Mouse (Mus musculus) embryonic stem cell, embryonic (primary cell): ENCODE data around the gene Pgm5.

Experiments
- CTCF ChIA-PET, 4 experiments: fragments of 300-600 bp in 2 of 4; fragments of 350-600 bp in 2 of 4; sonication (Branson Sonifier 250); formaldehyde crosslinking; loops; one replicate each; lab custom pipeline; 2022; ENCODE audit warnings: inconsistent platforms in 2 of 4; lab: Charles Lee
- POLR2A ChIA-PET, 4 experiments: fragments of 300-600 bp in 2 of 4; fragments of 350-600 bp in 2 of 4; sonication (Branson Sonifier 250); formaldehyde crosslinking; loops; one replicate each; lab custom pipeline; 2022; ENCODE audit warnings: antibody characterized with exemption in 4 of 4, inconsistent platforms in 1 of 4; lab: Charles Lee

Gene Pgm5

GRCm38 (mm10) chr19:24742606-24743005 lies 119.0 kb downstream of the Pgm5 start:
- ChIA-PET CTCF (interaction anchor here in 1 of 4 experiments (0.6 kb wide), 1 partner anchor 39 kb away, joined by 3 read pairs; no protein-coding TSS in a partner anchor), POLR2A (no interaction called here)

- POLR2A ChIA-PET = no interaction called here
- CTCF ChIA-PET = no interaction called here
These were observed 122.9 kb downstream of the Pgm5 start for GRCm38 (mm10) chr19:24738786-24739185.

DNA sequence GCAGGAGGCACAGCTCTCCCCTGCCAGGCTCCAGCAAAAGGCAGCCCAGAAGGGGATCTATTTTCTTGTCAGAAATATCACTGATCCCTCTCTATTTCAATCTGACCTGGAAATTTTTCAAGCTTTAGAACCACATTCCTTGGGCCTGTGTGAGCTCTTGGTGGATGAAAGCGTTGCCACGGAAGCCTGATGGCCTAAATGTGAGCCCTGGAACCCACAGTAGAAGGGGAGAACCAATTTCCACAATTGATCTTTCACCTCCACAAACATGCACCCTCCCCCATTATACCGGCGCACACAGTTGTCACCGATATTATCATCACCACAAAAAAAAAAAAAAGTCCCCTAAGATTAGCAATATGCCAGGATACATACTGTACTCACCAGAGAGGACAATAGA lies 123.6 kb downstream of the Pgm5 start:
- CTCF ChIA-PET = no interaction called here
- POLR2A ChIA-PET = no interaction called here

GRCm38 (mm10) chr19:24735484-24736128 lies 126.0 kb downstream of the Pgm5 start:
- ChIA-PET POLR2A (interaction anchor here in 1 of 4 experiments (0.7 kb wide), 1 partner anchor 503 kb away, joined by 3 read pairs; no protein-coding TSS in a partner anchor), CTCF (no interaction called here)

GRCm38 (mm10) chr19:24730661-24731060 lies 131.0 kb downstream of the Pgm5 start:
- CTCF ChIA-PET = interaction anchor here in 1 of 4 experiments (0.6 kb wide), 1 partner anchor 59 kb away, joined by 3 read pairs; no protein-coding TSS in a partner anchor
- POLR2A ChIA-PET = no interaction called here

- CTCF ChIA-PET = no interaction called here
These were observed 137.3 kb downstream of the Pgm5 start for GRCm38 (mm10) chr19:24724362-24724761.

DNA sequence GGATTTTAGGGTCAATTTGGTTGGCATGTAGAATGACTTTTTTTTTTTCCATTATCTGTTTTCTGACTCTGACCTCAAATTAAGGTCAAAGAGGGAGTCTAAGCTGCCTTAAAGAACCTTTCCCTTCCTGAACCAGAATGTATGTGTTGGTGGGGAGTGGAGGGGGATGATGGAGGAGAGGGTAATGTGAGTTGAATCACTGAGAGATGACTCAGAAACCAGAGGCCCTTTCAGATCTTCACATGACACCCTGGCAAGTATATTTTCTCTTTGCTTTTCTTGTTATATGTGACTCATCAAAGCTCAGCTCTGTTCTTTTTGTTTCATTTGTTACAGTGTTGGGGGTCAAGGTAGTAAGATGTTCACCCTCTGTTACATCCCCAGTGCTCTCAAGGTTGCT lies 141.2 kb downstream of the Pgm5 start:
- ChIA-PET POLR2A (no interaction called here), CTCF (interaction anchor here in 1 of 4 experiments (1.4 kb wide), 1 partner anchor 15 kb away, joined by 5 read pairs; no protein-coding TSS in a partner anchor)

More at GRCm38 (mm10) chr19:24724362-24724761, 137.3 kb downstream of the Pgm5 start:
- POLR2A ChIA-PET = no interaction called here

DNA sequence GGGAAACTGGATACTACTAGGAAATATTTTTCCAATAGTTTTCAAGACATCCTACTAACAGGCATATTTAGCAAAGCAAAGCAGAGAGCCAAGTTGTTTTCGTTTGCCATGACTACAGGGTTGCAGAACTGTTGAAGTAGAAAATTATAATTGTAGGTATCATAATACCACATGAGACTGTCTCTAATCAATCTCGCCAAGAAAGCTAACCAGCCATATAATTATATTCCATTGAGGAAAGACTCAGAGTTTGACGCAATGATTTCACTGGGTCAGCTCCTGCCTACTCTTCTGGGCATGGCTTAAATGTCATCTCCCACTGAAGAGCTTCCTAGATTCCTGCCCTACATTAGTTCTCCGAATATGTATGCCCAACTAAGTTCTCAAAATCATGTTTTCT lies 142.2 kb downstream of the Pgm5 start:
- POLR2A ChIA-PET = no interaction called here
- CTCF ChIA-PET = interaction anchor here in 2 of 4 experiments (1.4 kb wide), 2 partner anchors 14 kb away, joined by 3 to 5 read pairs; no protein-coding TSS in a partner anchor

- POLR2A ChIA-PET = interaction anchor here in 1 of 4 experiments (0.7 kb wide), 1 partner anchor 325 kb away, joined by 3 read pairs; no protein-coding TSS in a partner anchor
- CTCF ChIA-PET = interaction anchor here in 3 of 4 experiments (0.6 to 1.9 kb wide), 4 partner anchors 12 to 431 kb away, joined by 3 to 8 read pairs (median 3); no protein-coding TSS in a partner anchor
These were observed 143.6 kb downstream of the Pgm5 start for GRCm38 (mm10) chr19:24718021-24718420.

GRCm38 (mm10) chr19:24716303-24717097 lies 145.2 kb downstream of the Pgm5 start:
- ChIA-PET POLR2A (no interaction called here), CTCF (interaction anchor here in 1 of 4 experiments (1.9 kb wide), 1 partner anchor 11 kb away, joined by 8 read pairs; no protein-coding TSS in a partner anchor)

- CTCF ChIA-PET = no interaction called here
- POLR2A ChIA-PET = no interaction called here
These were observed 153.6 kb downstream of the Pgm5 start for GRCm38 (mm10) chr19:24708032-24708431.

DNA sequence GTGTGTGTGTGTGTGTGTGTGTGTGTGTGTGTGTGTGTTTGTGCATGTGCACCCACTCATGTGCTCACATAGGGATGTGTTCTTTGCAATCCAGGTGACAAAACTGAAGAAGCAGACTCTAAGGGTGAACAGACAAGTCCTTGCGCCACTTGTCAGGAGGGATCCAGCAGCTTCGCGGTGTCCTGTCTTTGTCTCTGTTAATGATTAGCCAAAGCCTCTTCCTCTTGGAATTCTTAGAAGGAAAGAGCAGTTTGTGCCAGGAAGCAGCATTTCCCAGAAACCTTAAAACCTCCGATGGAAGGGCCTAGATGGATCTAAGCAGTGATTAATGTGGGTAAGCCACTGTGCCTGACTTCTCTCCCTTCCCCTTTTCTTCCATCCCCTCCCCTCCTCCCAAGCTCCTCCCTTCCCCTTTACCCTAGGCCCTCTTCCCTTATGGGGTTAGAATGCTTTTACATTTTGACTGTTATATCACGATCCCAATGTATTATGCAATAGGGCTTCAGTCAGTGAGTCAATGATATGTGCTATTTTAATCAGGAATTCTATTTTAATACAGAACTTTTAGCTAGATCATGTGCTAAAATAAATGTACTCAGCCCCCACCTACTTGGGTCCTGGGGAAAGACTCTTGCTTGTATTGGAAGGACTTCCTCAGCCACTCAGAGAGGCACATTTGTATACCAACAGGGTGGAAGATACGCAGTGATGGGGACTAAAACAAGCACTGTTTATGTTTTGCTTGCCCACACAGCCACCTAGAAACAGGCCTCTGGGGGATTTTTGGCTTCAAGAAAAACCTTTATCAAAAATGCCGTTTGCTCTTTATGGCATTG lies 154.4 kb downstream of the Pgm5 start:
- ChIA-PET CTCF (interaction anchor here in 1 of 4 experiments (1.2 to 3.1 kb wide), 3 partner anchors 10 to 179 kb away, joined by 3 to 13 read pairs (median 8); no protein-coding TSS in a partner anchor), POLR2A (interaction anchor here in 3 of 4 experiments (0.6 to 1.2 kb wide), 3 partner anchors 78 to 511 kb away, joined by 3 to 7 read pairs (median 3); partner anchors contain the start of gene Fam122a (in 1 of the 3))

- CTCF ChIA-PET = interaction anchor here (0.5 to 3.1 kb wide), 32 partner anchors 9 to 425 kb away, joined by 3 to 13 read pairs (median 4); partner anchors contain the start of genes Fxn (in 1 of the 4) and Pgm5 (in 1 of the 4)
- POLR2A ChIA-PET = interaction anchor here in 1 of 4 experiments (1.1 kb wide), 1 partner anchor 36 kb away, joined by 3 read pairs; no protein-coding TSS in a partner anchor
These were observed 156.3 kb downstream of the Pgm5 start for GRCm38 (mm10) chr19:24705395-24705794.

DNA sequence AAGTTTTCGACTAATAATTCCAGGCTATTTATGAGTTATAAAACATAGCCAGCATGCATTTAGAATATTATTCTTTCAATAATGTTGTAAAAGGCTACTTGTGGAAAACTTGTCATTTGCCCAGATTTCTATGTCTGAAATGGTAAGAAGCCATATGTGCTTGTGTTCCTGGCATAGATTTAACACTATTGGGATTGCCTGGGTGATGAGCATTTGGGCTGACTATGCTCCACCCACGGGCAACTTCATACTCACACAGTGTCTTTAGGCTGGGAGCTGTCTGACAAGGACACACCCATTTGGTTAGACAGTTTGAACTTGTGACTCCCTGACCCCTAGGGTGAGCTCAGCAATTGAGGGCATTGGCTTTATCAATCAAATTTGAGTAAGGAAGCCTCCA lies 157.3 kb downstream of the Pgm5 start:
- ChIA-PET POLR2A (interaction anchor here in 1 of 4 experiments (1.1 kb wide), 1 partner anchor 35 kb away, joined by 3 read pairs; no protein-coding TSS in a partner anchor), CTCF (interaction anchor here (0.5 to 3.1 kb wide), 8 partner anchors 69 to 463 kb away, joined by 3 to 13 read pairs (median 6); no protein-coding TSS in a partner anchor)

GRCm38 (mm10) chr19:24703680-24704079 lies 158.0 kb downstream of the Pgm5 start:
- ChIA-PET CTCF (interaction anchor here (0.6 to 2.9 kb wide), 11 partner anchors 11 to 1769 kb away, joined by 3 to 11 read pairs (median 4); no protein-coding TSS in a partner anchor), POLR2A (interaction anchor here in 2 of 4 experiments (0.6 to 0.7 kb wide), 2 partner anchors 8 to 166 kb away, joined by 3 read pairs; no protein-coding TSS in a partner anchor)

DNA sequence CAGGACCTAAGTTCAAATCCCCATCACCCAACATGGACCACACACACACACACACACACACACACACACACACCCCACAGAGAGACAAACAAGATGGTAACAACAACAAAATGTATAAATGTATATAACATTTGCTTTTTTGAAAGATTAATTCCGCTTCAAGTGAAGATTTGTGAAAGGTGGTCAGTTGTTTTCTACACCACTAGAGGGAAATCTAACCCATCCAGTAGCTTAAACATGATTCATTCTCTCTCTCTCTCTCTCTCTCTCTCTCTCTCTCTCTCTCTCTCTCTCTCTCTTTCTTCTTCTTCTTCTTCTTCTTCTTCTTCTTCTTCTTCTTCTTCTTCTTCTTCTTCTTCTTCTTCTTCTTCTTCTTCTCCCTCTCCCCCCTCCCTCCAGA lies 158.5 kb downstream of the Pgm5 start:
- POLR2A ChIA-PET = interaction anchor here in 2 of 4 experiments (0.6 to 0.7 kb wide), 2 partner anchors 8 to 166 kb away, joined by 3 read pairs; no protein-coding TSS in a partner anchor
- CTCF ChIA-PET = interaction anchor here (0.6 to 2.9 kb wide), 12 partner anchors 11 to 1769 kb away, joined by 3 to 11 read pairs (median 4); no protein-coding TSS in a partner anchor

GRCm38 (mm10) chr19:24701716-24702115 lies 159.9 kb downstream of the Pgm5 start:
- ChIA-PET POLR2A (interaction anchor here in 3 of 4 experiments (0.6 to 1.1 kb wide), 4 partner anchors 15 to 963 kb away, joined by 3 to 9 read pairs (median 4); no protein-coding TSS in a partner anchor), CTCF (interaction anchor here in 2 of 4 experiments (0.7 to 3.2 kb wide), 12 partner anchors 9 to 400 kb away, joined by 3 to 12 read pairs (median 6); no protein-coding TSS in a partner anchor)
